Mouse (Mus musculus): ENCODE results near the gene Nudt22. TPM values are rescaled to one million over a fixed set of nuclear protein-coding genes. Genes with fewer than 3 reads are reported as not detected.

Gene Nudt22
- total and polyA plus RNA-seq, 2 experiments: 14.4 to 30.9 TPM

- H3K27ac ChIP-seq (replicated peaks; ENCODE audit: insufficient read depth, low read depth, low read length): peak overlapping the region; percentile 61
These were observed 26.1 kb downstream of the Nudt22 start for GRCm38 (mm10) chr19:6969665-6970381.

GRCm38 (mm10) chr19:6969291-6969664, 26.6 kb downstream of the Nudt22 start:
- H3K4me1 ChIP-seq (ENCODE audit: control insufficient read depth, insufficient read depth, low read length): peaks cover 7% of the 10 kb centered on the region

More at GRCm38 (mm10) chr19:6969665-6970381, 26.1 kb downstream of the Nudt22 start:
- TF ChIP-seq POLR2A (IDR thresholded peaks at IDR 0.05; ENCODE audit: extremely low read depth, insufficient read depth, low read length) (peak; percentile 58; the same call in 1 of the 2 replicates), CTCF (IDR thresholded peaks at IDR 0.05; ENCODE audit: low read depth, low read length) (peak; percentile 72)
- peak; percentile 20 for DNase-seq (ENCODE audit: extremely low read depth, low read depth, low spot score)
- H3K79me2 ChIP-seq (ENCODE audit: control insufficient read depth, insufficient read depth, low read length): peaks cover 4% of the 10 kb centered on the region; the same call in 1 of the 2 replicates
- H3K27me3 ChIP-seq (ENCODE audit: control insufficient read depth, insufficient read depth, low read length): no peaks in the 10 kb centered on the region
- WGBS: 2% methylated on average over 55 of the region's 55 CpGs
- H3K36me3 ChIP-seq (ENCODE audit: control insufficient read depth, insufficient read depth, low read length): peaks cover 1% of the 10 kb centered on the region; the same call in 1 of the 2 replicates
- peaks cover 7% of the 10 kb centered on the region for H3K4me1 ChIP-seq (ENCODE audit: control insufficient read depth, insufficient read depth, low read length)
- H3K9ac ChIP-seq (ENCODE audit: low read depth, low read length): peak overlapping the region; percentile 93
- peak overlapping the region; percentile 85 for H3K4me3 ChIP-seq (ENCODE audit: insufficient read depth, low read depth, low read length)

GRCm38 (mm10) chr19:6968491-6969271, 27.2 kb downstream of the Nudt22 start:
- 21% methylated on average over 15 of the region's 15 CpGs for WGBS
- Histone ChIP-seq H3K36me3 (ENCODE audit: control insufficient read depth, insufficient read depth, low read length) (peaks cover 1% of the 10 kb centered on the region; the same call in 1 of the 2 replicates), H3K9ac (ENCODE audit: low read depth, low read length) (peak overlapping the region; percentile 93), H3K27me3 (ENCODE audit: control insufficient read depth, insufficient read depth, low read length) (no peaks in the 10 kb centered on the region), H3K4me3 (ENCODE audit: insufficient read depth, low read depth, low read length) (peak overlapping the region; percentile 85), H3K4me1 (ENCODE audit: control insufficient read depth, insufficient read depth, low read length) (peaks cover 7% of the 10 kb centered on the region), H3K79me2 (ENCODE audit: control insufficient read depth, insufficient read depth, low read length) (peaks cover 4% of the 10 kb centered on the region; the same call in 1 of the 2 replicates), H3K27ac (replicated peaks; ENCODE audit: insufficient read depth, low read depth, low read length) (no peak overlapping the region)
- TF ChIP-seq POLR2A (IDR thresholded peaks at IDR 0.05; ENCODE audit: extremely low read depth, insufficient read depth, low read length) (no peak), CTCF (IDR thresholded peaks at IDR 0.05; ENCODE audit: low read depth, low read length) (no peak)
- no peak for DNase-seq (ENCODE audit: extremely low read depth, low read depth, low spot score)

More at GRCm38 (mm10) chr19:6969291-6969664, 26.6 kb downstream of the Nudt22 start:
- Histone ChIP-seq H3K9ac (ENCODE audit: low read depth, low read length) (peak overlapping the region; percentile 93), H3K36me3 (ENCODE audit: control insufficient read depth, insufficient read depth, low read length) (peaks cover 1% of the 10 kb centered on the region; the same call in 1 of the 2 replicates), H3K79me2 (ENCODE audit: control insufficient read depth, insufficient read depth, low read length) (peaks cover 4% of the 10 kb centered on the region; the same call in 1 of the 2 replicates), H3K27me3 (ENCODE audit: control insufficient read depth, insufficient read depth, low read length) (no peaks in the 10 kb centered on the region), H3K27ac (replicated peaks; ENCODE audit: insufficient read depth, low read depth, low read length) (peak overlapping the region; percentile 61), H3K4me3 (ENCODE audit: insufficient read depth, low read depth, low read length) (peak overlapping the region; percentile 85)
- TF ChIP-seq CTCF (IDR thresholded peaks at IDR 0.05; ENCODE audit: low read depth, low read length) (no peak), POLR2A (IDR thresholded peaks at IDR 0.05; ENCODE audit: extremely low read depth, insufficient read depth, low read length) (no peak)
- WGBS: under 1% methylated on average over 20 of the region's 20 CpGs
- no peak for DNase-seq (ENCODE audit: extremely low read depth, low read depth, low spot score)

- Histone ChIP-seq H3K27ac (replicated peaks; ENCODE audit: insufficient read depth, low read depth, low read length) (no peak overlapping the region), H3K79me2 (ENCODE audit: control insufficient read depth, insufficient read depth, low read length) (no peaks in the 10 kb centered on the region), H3K36me3 (ENCODE audit: control insufficient read depth, insufficient read depth, low read length) (no peaks in the 10 kb centered on the region), H3K4me3 (ENCODE audit: insufficient read depth, low read depth, low read length) (no peak overlapping the region), H3K4me1 (ENCODE audit: control insufficient read depth, insufficient read depth, low read length) (peaks cover 11% of the 10 kb centered on the region), H3K27me3 (ENCODE audit: control insufficient read depth, insufficient read depth, low read length) (no peaks in the 10 kb centered on the region), H3K9ac (ENCODE audit: low read depth, low read length) (no peak overlapping the region)
- DNase-seq (ENCODE audit: extremely low read depth, low read depth, low spot score): no peak
- WGBS: 94% methylated on average over 10 of the region's 10 CpGs
- no peak for TF ChIP-seq POLR2A (IDR thresholded peaks at IDR 0.05; ENCODE audit: extremely low read depth, insufficient read depth, low read length)
- no peak for TF ChIP-seq CTCF (IDR thresholded peaks at IDR 0.05; ENCODE audit: low read depth, low read length)
These were observed 39.5 kb downstream of the Nudt22 start for GRCm38 (mm10) chr19:6956461-6956860.

GRCm38 (mm10) chr19:6955424-6955823, 40.5 kb downstream of the Nudt22 start:
- TF ChIP-seq CTCF (IDR thresholded peaks at IDR 0.05; ENCODE audit: low read depth, low read length) (no peak), POLR2A (IDR thresholded peaks at IDR 0.05; ENCODE audit: extremely low read depth, insufficient read depth, low read length) (no peak)
- WGBS: 92% methylated on average over 7 of the region's 7 CpGs

More at GRCm38 (mm10) chr19:6955424-6955823, 40.5 kb downstream of the Nudt22 start:
- H3K79me2 ChIP-seq (ENCODE audit: control insufficient read depth, insufficient read depth, low read length): no peaks in the 10 kb centered on the region
- DNase-seq (ENCODE audit: extremely low read depth, low read depth, low spot score): no peak
- H3K36me3 ChIP-seq (ENCODE audit: control insufficient read depth, insufficient read depth, low read length): no peaks in the 10 kb centered on the region
- no peak overlapping the region for H3K27ac ChIP-seq (replicated peaks; ENCODE audit: insufficient read depth, low read depth, low read length)
- peaks cover 11% of the 10 kb centered on the region for H3K4me1 ChIP-seq (ENCODE audit: control insufficient read depth, insufficient read depth, low read length)
- H3K9ac ChIP-seq (ENCODE audit: low read depth, low read length): no peak overlapping the region
- H3K27me3 ChIP-seq (ENCODE audit: control insufficient read depth, insufficient read depth, low read length): no peaks in the 10 kb centered on the region
- H3K4me3 ChIP-seq (ENCODE audit: insufficient read depth, low read depth, low read length): no peak overlapping the region

All from liver, adult 2 months (tissue).